In the genomic region with DNA sequence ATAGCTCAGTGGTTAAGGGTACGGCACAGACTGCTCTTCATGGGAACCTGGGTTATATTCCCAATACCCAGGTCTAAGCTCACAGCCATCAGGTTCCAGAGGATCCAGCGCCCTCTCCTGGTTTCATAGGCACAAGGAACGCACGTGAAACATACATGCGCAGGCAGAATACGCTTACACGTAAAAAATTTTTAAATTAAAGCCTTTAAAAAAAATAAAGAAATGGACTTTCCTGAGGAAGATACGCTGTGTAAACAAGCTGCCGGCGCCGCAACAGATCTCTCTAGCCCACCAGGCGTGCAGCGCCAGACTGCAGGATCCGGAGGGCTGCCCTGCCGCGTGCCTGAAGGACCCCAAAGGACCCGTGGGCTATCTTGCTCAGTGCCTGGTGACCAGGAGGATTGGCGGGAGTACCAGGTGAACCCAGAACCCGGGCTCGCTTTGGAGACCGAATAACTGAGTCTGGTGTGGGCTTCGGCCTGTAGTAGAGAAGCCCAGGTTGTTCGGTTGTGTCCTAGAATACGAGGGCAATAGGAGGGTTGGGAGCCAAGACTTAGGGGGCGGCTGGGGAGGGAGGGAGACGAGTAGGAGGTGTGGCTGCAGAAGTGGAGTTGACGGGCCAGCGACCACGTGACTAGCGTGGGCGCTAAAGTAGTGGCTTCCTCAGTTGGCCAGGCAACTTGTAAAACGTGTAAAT, we compare ENCODE assay signal across 8 mouse cellular contexts. TPM values are rescaled to one million over a fixed set of nuclear protein-coding genes. Genes with fewer than 3 reads are reported as not detected.
DNase-seq lines count a peak whose midpoint lies in the region; ATAC-seq lines count a peak whose summit lies in the region.

Gene Nme6 (plus strand): TSS at position 359 of the 697 bp plus-strand sequence.

- peak; percentile 97 for ATAC-seq in hindbrain, embryonic 15.5 days (ENCODE audit: low FRiP score, low read depth)

- H3K4me1 ChIP-seq in hindbrain, embryonic 15.5 days (replicated peaks) = peaks cover 10% of the 10 kb centered on the region

- peak within 1 kb of the TSS; percentile 63 for H3K9ac ChIP-seq in hindbrain, embryonic 15.5 days

- H3K27ac ChIP-seq in hindbrain, embryonic 15.5 days (replicated peaks) = peak within 1 kb of the TSS; percentile 90

- peak; percentile 92 for DNase-seq in R1 (ENCODE audit: low read depth, low spot score)
- peak; percentile 91 to 92 for DNase-seq in cerebellum, postnatal 25 days
- peak; percentile 88 for DNase-seq in frontal cortex, postnatal 36 days (ENCODE audit: low spot score in 2 of 2)
- peak; percentile 73 for DNase-seq in left cerebral cortex, adult 11 months (ENCODE audit: low spot score)
- peak; percentile 87 to 89 for DNase-seq in lung, postnatal 4 days
- peak; percentile 81 for DNase-seq in retina, postnatal 7 days (ENCODE audit: low read depth, low spot score)
- peak; percentile 68 for DNase-seq in urinary bladder, adult 2 months (ENCODE audit: low spot score)

- 0 out of 2 replicates have a peak, but pooled peaks cover 5% of the 10 kb centered on the region for H3K36me3 ChIP-seq in hindbrain, embryonic 15.5 days

- peak within 1 kb of the TSS; percentile 89 for H3K4me2 ChIP-seq in hindbrain, embryonic 15.5 days

- under 1% methylated on average over 32 of the region's 32 CpGs for WGBS in hindbrain, embryonic 15.5 days

- no peaks in the 10 kb centered on the region for H3K9me3 ChIP-seq in hindbrain, embryonic 15.5 days

- no peaks in the 10 kb centered on the region for H3K27me3 ChIP-seq in hindbrain, embryonic 15.5 days

- H3K4me3 ChIP-seq in hindbrain, embryonic 15.5 days = peak within 1 kb of the TSS; percentile 65

RNA-seq across cellular contexts. Expression of gene Nme6, which starts in this region (rescaled TPM):
- polyA plus RNA-seq in hindbrain, embryonic 15.5 days (2015; fragmentation: Nextera tagmentation; extraction: Ambion mirVana) = 70.6 and 72.9 TPM in 2 replicates
- 19.5 and 22.1 TPM in 2 replicates for polyA plus RNA-seq in urinary bladder, adult 2 months (2012; rRNA removed)

Comparison
In these comparisons a context has a peak if more than half of its experiments do, and no peak if none do; other contexts are left out.
1. Peak in every context shown above with its lines: DNase-seq, ATAC-seq, H3K4me3 ChIP-seq and H3K27ac ChIP-seq.